Mouse (Mus musculus) hindbrain, embryonic 10.5 days (tissue): ENCODE data around the gene Dnah8. TPM values are rescaled to one million over a fixed set of nuclear protein-coding genes. Genes with fewer than 3 reads are reported as not detected.

ENCODE experiments used
- DNase-seq: peaks from one replicate; pipeline ENCODE4 v3.0.0-alpha.2; 2017; ENCODE audit warnings: low spot score
- H3K27ac ChIP-seq: fragments of 300-500 bp; sonication (generic); 2 replicates; pipeline ENCODE4 v1.5.1; 2016; ENCODE audit warnings: mild to moderate bottlenecking, moderate library complexity
- H3K27me3 ChIP-seq: fragments of 300-500 bp; sonication (generic); 2 replicates; pipeline ENCODE4 v1.6.1; 2016; ENCODE audit warnings: mild to moderate bottlenecking; ENCODE audit not compliant: poor library complexity, insufficient read depth, severe bottlenecking
- H3K36me3 ChIP-seq: fragments of 300-500 bp; sonication (generic); 2 replicates; pipeline ENCODE4 v1.6.1; 2016; ENCODE audit warnings: mild to moderate bottlenecking, moderate library complexity
- H3K4me1 ChIP-seq: fragments of 300-500 bp; sonication (generic); replicated peaks from 2 replicates; pipeline ENCODE4 v1.6.1; 2016; ENCODE audit warnings: mild to moderate bottlenecking
- H3K4me3 ChIP-seq: fragments of 300-500 bp; sonication (generic); 2 replicates; pipeline ENCODE4 v1.5.1; 2016; ENCODE audit warnings: mild to moderate bottlenecking, moderate library complexity
- H3K9me3 ChIP-seq: fragments of 300-500 bp; sonication (generic); 2 replicates; pipeline ENCODE4 v1.6.1; 2016; ENCODE audit warnings: mild to moderate bottlenecking, moderate library complexity
- WGBS: fragments of 180-500 bp; shearing (Covaris S2); methylation state at CpG from one replicate; pipeline ENCODE4 v1.1.7; 2016; 5-methylcytosine and 5-hydroxymethylcytosine counted together
- polyA plus RNA-seq: library from polyadenylated mRNA; unstranded; fragments of >200 nt; fragmentation: Nextera tagmentation; extraction: Ambion mirVana; gene quantifications from 2 replicates; pipeline ENCODE4 v1.2.1, GENCODE M21; 2016

Gene Dnah8
- polyA plus RNA-seq, 1 experiment from 2014 or later: 1.0 TPM

- H3K27me3 ChIP-seq: no peaks in the 10 kb centered on the region
- 92% methylated on average over 4 of the region's 4 CpGs for WGBS
Measured at GRCm38 (mm10) chr17:30679612-30680011, 55.5 kb downstream of the Dnah8 start.

GRCm38 (mm10) chr17:30681604-30682003 is 57.5 kb downstream of the Dnah8 start:
- Histone ChIP-seq H3K27me3 (no peaks in the 10 kb centered on the region), H3K36me3 (no peaks in the 10 kb centered on the region), H3K4me3 (no peak overlapping the region), H3K27ac (no peak overlapping the region), H3K9me3 (no peaks in the 10 kb centered on the region), H3K4me1 (no peaks in the 10 kb centered on the region)
- peak; percentile 64 for DNase-seq
- WGBS: 26% methylated on average over 5 of the region's 5 CpGs

More at GRCm38 (mm10) chr17:30679612-30680011, 55.5 kb downstream of the Dnah8 start:
- no peaks in the 10 kb centered on the region for H3K4me1 ChIP-seq
- H3K9me3 ChIP-seq: no peaks in the 10 kb centered on the region
- no peaks in the 10 kb centered on the region for H3K36me3 ChIP-seq
- no peak for DNase-seq
- H3K27ac ChIP-seq: no peak overlapping the region
- no peak overlapping the region for H3K4me3 ChIP-seq

- no peak for DNase-seq
- no peaks in the 10 kb centered on the region for H3K36me3 ChIP-seq
- H3K27me3 ChIP-seq: no peaks in the 10 kb centered on the region
- WGBS: 93% methylated on average over 8 of the region's 8 CpGs
- H3K4me1 ChIP-seq: peaks cover 9% of the 10 kb centered on the region; the same call in 1 of the 2 replicates
- H3K4me3 ChIP-seq: no peak overlapping the region
- no peaks in the 10 kb centered on the region for H3K9me3 ChIP-seq
- no peak overlapping the region for H3K27ac ChIP-seq
Measured at GRCm38 (mm10) chr17:30690181-30690580, 66.0 kb downstream of the Dnah8 start.

- Histone ChIP-seq H3K36me3 (no peaks in the 10 kb centered on the region), H3K4me1 (peaks cover 9% of the 10 kb centered on the region; the same call in 1 of the 2 replicates), H3K27me3 (no peaks in the 10 kb centered on the region), H3K27ac (no peak overlapping the region), H3K4me3 (no peak overlapping the region), H3K9me3 (no peaks in the 10 kb centered on the region)
- 69% methylated on average over 2 of the region's 2 CpGs for WGBS
- no peak for DNase-seq
Measured at GRCm38 (mm10) chr17:30691481-30691880, 67.3 kb downstream of the Dnah8 start.

- Histone ChIP-seq H3K36me3 (no peaks in the 10 kb centered on the region), H3K4me3 (no peak overlapping the region), H3K9me3 (no peaks in the 10 kb centered on the region), H3K27ac (no peak overlapping the region), H3K4me1 (peaks cover 9% of the 10 kb centered on the region; the same call in 1 of the 2 replicates), H3K27me3 (no peaks in the 10 kb centered on the region)
- WGBS: 88% methylated on average over 9 of the region's 9 CpGs
- DNase-seq: no peak
Measured at GRCm38 (mm10) chr17:30694281-30694680, 70.1 kb downstream of the Dnah8 start.

GRCm38 (mm10) chr17:30714732-30715131 is 90.6 kb downstream of the Dnah8 start:
- Histone ChIP-seq H3K4me3 (no peak overlapping the region), H3K27ac (no peak overlapping the region), H3K4me1 (no peaks in the 10 kb centered on the region), H3K27me3 (no peaks in the 10 kb centered on the region), H3K9me3 (no peaks in the 10 kb centered on the region), H3K36me3 (no peaks in the 10 kb centered on the region)
- DNase-seq: no peak
- 66% methylated on average over 3 of the region's 3 CpGs for WGBS

- no peak overlapping the region for H3K27ac ChIP-seq
- no peak for DNase-seq
- H3K4me3 ChIP-seq: no peak overlapping the region
- no peaks in the 10 kb centered on the region for H3K9me3 ChIP-seq
- H3K4me1 ChIP-seq: no peaks in the 10 kb centered on the region
- 93% methylated on average over 7 of the region's 7 CpGs for WGBS
- no peaks in the 10 kb centered on the region for H3K36me3 ChIP-seq
- H3K27me3 ChIP-seq: no peaks in the 10 kb centered on the region
Measured at GRCm38 (mm10) chr17:30718197-30718596, 94.0 kb downstream of the Dnah8 start.

GRCm38 (mm10) chr17:30719031-30719430 is 94.9 kb downstream of the Dnah8 start:
- no peak for DNase-seq
- WGBS: 86% methylated on average over 5 of the region's 5 CpGs
- no peaks in the 10 kb centered on the region for H3K36me3 ChIP-seq
- H3K4me1 ChIP-seq: no peaks in the 10 kb centered on the region
- H3K9me3 ChIP-seq: no peaks in the 10 kb centered on the region
- no peaks in the 10 kb centered on the region for H3K27me3 ChIP-seq
- H3K27ac ChIP-seq: no peak overlapping the region
- no peak overlapping the region for H3K4me3 ChIP-seq

- H3K4me3 ChIP-seq: no peak overlapping the region
- H3K27me3 ChIP-seq: no peaks in the 10 kb centered on the region
- no peaks in the 10 kb centered on the region for H3K9me3 ChIP-seq
- no peaks in the 10 kb centered on the region for H3K36me3 ChIP-seq
- 58% methylated on average over 4 of the region's 4 CpGs for WGBS
- H3K27ac ChIP-seq: no peak overlapping the region
- DNase-seq: no peak
- no peaks in the 10 kb centered on the region for H3K4me1 ChIP-seq
Measured at GRCm38 (mm10) chr17:30727788-30728187, 103.6 kb downstream of the Dnah8 start.

GRCm38 (mm10) chr17:30732736-30733135 is 108.6 kb downstream of the Dnah8 start:
- H3K27ac ChIP-seq: no peak overlapping the region
- no peaks in the 10 kb centered on the region for H3K36me3 ChIP-seq
- 89% methylated on average over 3 of the region's 3 CpGs for WGBS
- H3K9me3 ChIP-seq: peaks cover 6% of the 10 kb centered on the region; the same call in 1 of the 2 replicates
- no peak for DNase-seq
- H3K27me3 ChIP-seq: no peaks in the 10 kb centered on the region
- no peaks in the 10 kb centered on the region for H3K4me1 ChIP-seq
- H3K4me3 ChIP-seq: no peak overlapping the region

GRCm38 (mm10) chr17:30734770-30735169 is 110.6 kb downstream of the Dnah8 start:
- Histone ChIP-seq H3K4me3 (no peak overlapping the region), H3K9me3 (peaks cover 6% of the 10 kb centered on the region; the same call in 1 of the 2 replicates), H3K36me3 (no peaks in the 10 kb centered on the region), H3K27ac (no peak overlapping the region), H3K4me1 (no peaks in the 10 kb centered on the region), H3K27me3 (no peaks in the 10 kb centered on the region)
- DNase-seq: no peak
- WGBS: 93% methylated on average over 8 of the region's 8 CpGs

- Histone ChIP-seq H3K4me3 (no peak overlapping the region), H3K27ac (no peak overlapping the region), H3K4me1 (no peaks in the 10 kb centered on the region), H3K36me3 (no peaks in the 10 kb centered on the region), H3K27me3 (no peaks in the 10 kb centered on the region), H3K9me3 (peaks cover 6% of the 10 kb centered on the region; the same call in 1 of the 2 replicates)
- 86% methylated on average over 2 of the region's 2 CpGs for WGBS
- no peak for DNase-seq
Measured at GRCm38 (mm10) chr17:30735454-30735853, 111.3 kb downstream of the Dnah8 start.

GRCm38 (mm10) chr17:30737797-30738196 is 113.6 kb downstream of the Dnah8 start:
- peaks cover 6% of the 10 kb centered on the region; the same call in 1 of the 2 replicates for H3K9me3 ChIP-seq
- no peaks in the 10 kb centered on the region for H3K27me3 ChIP-seq
- H3K36me3 ChIP-seq: no peaks in the 10 kb centered on the region
- H3K4me3 ChIP-seq: no peak overlapping the region
- WGBS: 50% methylated on average over 6 of the region's 6 CpGs
- DNase-seq: peak; percentile 47
- H3K4me1 ChIP-seq: peaks cover 8% of the 10 kb centered on the region; the same call in 1 of the 2 replicates
- no peak overlapping the region for H3K27ac ChIP-seq

GRCm38 (mm10) chr17:30739769-30740168 is 115.6 kb downstream of the Dnah8 start:
- peaks cover 6% of the 10 kb centered on the region; the same call in 1 of the 2 replicates for H3K9me3 ChIP-seq
- H3K27me3 ChIP-seq: no peaks in the 10 kb centered on the region
- H3K36me3 ChIP-seq: no peaks in the 10 kb centered on the region
- no peak for DNase-seq
- no peak overlapping the region for H3K4me3 ChIP-seq
- peaks cover 8% of the 10 kb centered on the region; the same call in 1 of the 2 replicates for H3K4me1 ChIP-seq
- no peak overlapping the region for H3K27ac ChIP-seq
- WGBS: 86% methylated on average over 3 of the region's 3 CpGs
